Mouse (Mus musculus): ENCODE measurements around the gene Mphosph9. TPM values are rescaled to one million over a fixed set of nuclear protein-coding genes. Genes with fewer than 3 reads are reported as not detected.

Gene Mphosph9
- total and polyA plus RNA-seq, 3 experiments, result 10.4 to 60.8 (median 10.9) TPM

DNA sequence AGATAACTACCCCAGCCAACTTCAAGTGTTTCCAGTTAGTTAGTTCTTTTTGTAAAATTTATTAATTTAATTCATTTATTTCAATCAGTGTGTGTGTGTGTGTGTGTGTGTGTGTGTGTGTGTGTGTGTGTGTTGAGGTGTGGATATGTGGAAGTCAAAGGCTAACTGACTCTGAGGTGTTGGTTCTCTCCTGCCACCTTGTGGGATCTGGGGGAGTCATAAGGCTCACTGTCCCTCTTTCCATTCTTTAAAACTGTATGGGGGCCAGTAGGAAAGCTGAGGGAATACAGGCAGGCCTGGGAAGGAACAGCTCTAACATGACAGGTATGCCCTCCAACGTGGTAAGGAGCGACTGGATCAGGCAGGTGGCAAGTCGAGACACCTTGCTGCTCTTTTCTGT lies 43.4 kb downstream of the Mphosph9 start:
- peak; percentile 12 for DNase-seq (ENCODE audit: low read depth, low spot score)
- no peak overlapping the region for H3K4me3 ChIP-seq (ENCODE audit: control insufficient read depth in 1 of 2, insufficient read depth in 1 of 2, low read depth in 2 of 2, low read length in 2 of 2)
- no peak overlapping the region for H3K27ac ChIP-seq (ENCODE audit: control insufficient read depth, low read depth, low read length)
- H3K36me3 ChIP-seq (ENCODE audit: control insufficient read depth in 1 of 2, insufficient read depth in 2 of 2, low read length in 2 of 2), result peaks cover 0 to 9% of the 10 kb centered on the region in 2 experiments; a peak in 2 of 4 replicates
- no peaks in the 10 kb centered on the region for H3K27me3 ChIP-seq (ENCODE audit: control insufficient read depth in 1 of 2, insufficient read depth in 2 of 2, low read length in 2 of 2)
- no peaks in the 10 kb centered on the region for H3K9me3 ChIP-seq (replicated peaks; ENCODE audit: insufficient read depth, low read length)
- no peaks in the 10 kb centered on the region for H3K4me1 ChIP-seq (ENCODE audit: control insufficient read depth in 1 of 2, insufficient read depth in 2 of 2, low read length in 2 of 2)
- H3K9ac ChIP-seq (ENCODE audit: control insufficient read depth, low read depth, low read length, poor library complexity, severe bottlenecking), result no peak overlapping the region
- no peaks in the 10 kb centered on the region for H3K79me2 ChIP-seq (ENCODE audit: control insufficient read depth, insufficient read depth, low read length, poor library complexity)
- TF ChIP-seq CTCF (IDR thresholded peaks at IDR 0.05 in 2 of 3, conservative IDR thresholded peaks at IDR 0.05 in 1 of 3; ENCODE audit: control insufficient read depth in 1 of 3, insufficient read depth in 1 of 3, low read depth in 2 of 3, low read length in 3 of 3, poor library complexity in 1 of 3, severe bottlenecking in 1 of 3), result peak in 1 of 3 experiments; percentile 36; a peak in 2 of 6 replicates
- peak; percentile 25 for TF ChIP-seq RAD21 (IDR thresholded peaks at IDR 0.05; ENCODE audit: low read depth, low read length)
- TF ChIP-seq TBP (IDR thresholded peaks at IDR 0.05; ENCODE audit: low read depth, low read length), result no peak
- TF ChIP-seq SMC3 (IDR thresholded peaks at IDR 0.05; ENCODE audit: low read depth, low read length), result peak; percentile 41

DNA sequence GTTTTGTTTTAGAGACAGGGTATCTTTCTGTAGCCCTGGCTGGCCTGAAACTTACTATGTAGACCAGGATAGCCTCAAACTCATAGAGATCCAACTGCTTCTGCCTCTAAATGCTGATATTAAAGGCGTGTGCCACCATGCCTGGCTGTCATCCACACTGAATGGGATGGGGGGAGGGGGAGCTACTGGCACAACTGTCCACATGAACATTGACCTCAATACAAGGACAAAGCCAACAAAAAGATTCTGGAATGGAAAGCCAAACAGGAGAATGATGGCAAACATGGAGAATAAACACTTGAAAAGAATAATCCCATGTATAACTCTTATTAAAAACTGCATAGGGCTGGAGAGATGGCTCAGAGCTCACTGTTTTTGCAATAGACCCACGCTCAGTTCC lies 44.9 kb downstream of the Mphosph9 start:
- Histone ChIP-seq H3K27ac (ENCODE audit: control insufficient read depth, low read depth, low read length) (no peak overlapping the region), H3K79me2 (ENCODE audit: control insufficient read depth, insufficient read depth, low read length, poor library complexity) (no peaks in the 10 kb centered on the region), H3K4me3 (ENCODE audit: control insufficient read depth in 1 of 2, insufficient read depth in 1 of 2, low read depth in 2 of 2, low read length in 2 of 2) (no peak overlapping the region), H3K36me3 (ENCODE audit: control insufficient read depth in 1 of 2, insufficient read depth in 2 of 2, low read length in 2 of 2) (peaks cover 0 to 6% of the 10 kb centered on the region in 2 experiments; a peak in 1 of 4 replicates), H3K9ac (ENCODE audit: control insufficient read depth, low read depth, low read length, poor library complexity, severe bottlenecking) (no peak overlapping the region), H3K4me1 (ENCODE audit: control insufficient read depth in 1 of 2, insufficient read depth in 2 of 2, low read length in 2 of 2) (no peaks in the 10 kb centered on the region), H3K27me3 (ENCODE audit: control insufficient read depth in 1 of 2, insufficient read depth in 2 of 2, low read length in 2 of 2) (no peaks in the 10 kb centered on the region), H3K9me3 (replicated peaks; ENCODE audit: insufficient read depth, low read length) (no peaks in the 10 kb centered on the region)
- DNase-seq (ENCODE audit: low read depth, low spot score), result no peak
- no peak for TF ChIP-seq NRF1 (IDR thresholded peaks at IDR 0.05; ENCODE audit: insufficient read depth, low read depth, low read length, poor library complexity, severe bottlenecking)
- no peak for TF ChIP-seq TCF12 (IDR thresholded peaks at IDR 0.05; ENCODE audit: low read depth, low read length)
- TF ChIP-seq MEF2A (IDR thresholded peaks at IDR 0.05; ENCODE audit: extremely low read depth, insufficient replicate concordance, low read depth, low read length, poor library complexity, severe bottlenecking), result no peak
- no peak for TF ChIP-seq MYC (IDR thresholded peaks at IDR 0.05; ENCODE audit: low read depth, low read length)
- no peak for TF ChIP-seq NELFE (IDR thresholded peaks at IDR 0.05; ENCODE audit: low read depth, low read length)
- TF ChIP-seq MAFK (IDR thresholded peaks at IDR 0.05; ENCODE audit: borderline replicate concordance, low read depth, low read length), result no peak
- TF ChIP-seq EP300 (IDR thresholded peaks at IDR 0.05; ENCODE audit: low read depth in 1 of 2, low read length in 2 of 2), result no peak
- no peak for TF ChIP-seq GATA1 (IDR thresholded peaks at IDR 0.05; ENCODE audit: low read depth, low read length)

DNA sequence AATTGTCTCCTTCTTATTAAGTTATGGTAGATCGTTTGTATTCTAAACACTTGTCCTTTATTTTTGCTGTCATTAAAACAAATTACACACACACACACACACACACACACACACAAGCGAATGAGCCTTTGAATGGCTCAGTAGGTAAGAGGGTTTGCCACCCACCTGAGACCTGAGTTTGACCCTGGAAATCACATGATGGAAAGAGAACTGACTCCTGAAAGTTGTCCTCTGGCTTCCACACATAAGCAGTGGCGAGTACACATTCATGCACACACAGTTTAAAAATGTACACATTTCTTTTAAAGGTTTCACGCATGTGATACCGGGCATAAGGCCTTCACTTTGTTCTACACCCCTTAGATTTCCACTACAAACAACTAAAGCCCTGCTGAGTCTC lies 57.5 kb downstream of the Mphosph9 start:
- Histone ChIP-seq H3K9me3 (replicated peaks; ENCODE audit: insufficient read depth, low read length) (no peaks in the 10 kb centered on the region), H3K4me3 (ENCODE audit: control insufficient read depth in 1 of 2, insufficient read depth in 1 of 2, low read depth in 2 of 2, low read length in 2 of 2) (no peak overlapping the region), H3K27me3 (ENCODE audit: control insufficient read depth in 1 of 2, insufficient read depth in 2 of 2, low read length in 2 of 2) (no peaks in the 10 kb centered on the region), H3K9ac (ENCODE audit: control insufficient read depth, low read depth, low read length, poor library complexity, severe bottlenecking) (no peak overlapping the region), H3K36me3 (ENCODE audit: control insufficient read depth in 1 of 2, insufficient read depth in 2 of 2, low read length in 2 of 2) (peaks cover 0 to 16% of the 10 kb centered on the region in 2 experiments), H3K79me2 (ENCODE audit: control insufficient read depth, insufficient read depth, low read length, poor library complexity) (no peaks in the 10 kb centered on the region), H3K4me1 (ENCODE audit: control insufficient read depth in 1 of 2, insufficient read depth in 2 of 2, low read length in 2 of 2) (peaks cover 7 to 23% of the 10 kb centered on the region in 2 experiments), H3K27ac (ENCODE audit: control insufficient read depth, low read depth, low read length) (no peak overlapping the region)
- no peak for TF ChIP-seq CHD1 (IDR thresholded peaks at IDR 0.05; ENCODE audit: low read depth, low read length)
- no peak for TF ChIP-seq GABPA (IDR thresholded peaks at IDR 0.05; ENCODE audit: low read depth, low read length)
- DNase-seq (ENCODE audit: low read depth, low spot score), result no peak

All from MEL (cell line).